Mouse (Mus musculus) WW6 (cell line): Measurements from ENCODE around the gene Rinl.

Experiments
- DNase-seq: peaks from one replicate; pipeline ENCODE4 v3.0.0-alpha.2; 2013; ENCODE audit warnings: low read depth, low spot score

The Rinl gene

DNA sequence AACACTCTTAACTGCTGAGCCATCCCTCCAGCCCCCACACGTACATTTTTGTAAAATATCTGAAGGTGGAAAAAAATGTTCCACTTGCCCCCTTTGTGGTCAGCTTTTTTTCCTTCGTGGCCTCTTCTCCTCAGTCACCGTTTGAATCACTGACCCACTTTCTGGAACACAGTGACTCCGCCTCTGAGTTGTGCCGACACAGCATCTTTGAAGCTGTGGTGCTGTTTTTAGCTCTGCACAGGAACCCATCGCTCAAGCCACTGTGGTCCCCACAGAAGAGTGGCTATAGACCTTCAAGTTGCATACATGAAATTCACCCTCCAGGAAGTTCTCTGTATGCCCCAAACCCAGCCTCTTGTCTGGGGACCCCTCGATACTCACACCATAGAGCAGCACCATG is 7.9 kb upstream of the Rinl start:
- DNase-seq, result no peak

DNA sequence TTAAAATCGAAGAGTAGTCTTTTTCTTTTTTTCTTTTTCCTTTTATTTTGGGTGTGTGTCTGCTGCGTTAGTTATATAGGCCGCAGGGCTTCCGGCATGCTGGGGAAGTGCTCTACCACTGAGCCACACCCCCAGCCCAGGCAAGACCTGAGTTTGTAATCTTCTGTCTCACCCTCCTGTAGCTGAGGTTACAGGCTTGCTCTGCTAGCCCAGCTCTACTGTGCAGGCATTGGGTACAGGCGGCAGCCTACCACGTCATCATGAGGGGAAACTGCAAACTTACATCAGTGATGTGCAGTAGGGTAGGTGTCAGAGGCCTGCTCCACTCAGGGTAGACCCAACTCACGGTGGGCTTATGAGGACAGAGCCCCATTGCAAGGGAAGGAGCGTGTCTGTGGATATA is 7.5 kb upstream of the Rinl start:
- no peak for DNase-seq

DNA sequence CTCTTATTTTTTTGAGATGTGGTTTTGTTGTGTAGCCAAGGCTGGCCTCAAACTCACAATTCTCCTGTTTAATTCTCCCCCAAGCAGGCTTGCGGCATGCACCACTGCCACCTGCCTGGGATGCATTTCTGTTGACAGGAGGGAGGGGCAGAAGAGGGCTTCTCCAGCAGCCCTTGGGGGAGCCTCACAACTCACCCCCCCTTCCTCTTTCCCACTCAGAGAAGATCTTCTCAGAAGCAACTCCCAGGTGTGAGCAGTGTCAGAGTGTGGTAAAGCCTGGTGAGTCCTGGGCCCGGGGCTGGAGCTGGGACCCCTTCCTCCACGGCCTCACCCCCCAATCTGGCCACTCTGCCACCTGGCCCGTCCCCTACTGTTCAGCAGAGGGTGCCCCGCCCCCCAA is 3.6 kb upstream of the Rinl start:
- DNase-seq, result no peak

DNA sequence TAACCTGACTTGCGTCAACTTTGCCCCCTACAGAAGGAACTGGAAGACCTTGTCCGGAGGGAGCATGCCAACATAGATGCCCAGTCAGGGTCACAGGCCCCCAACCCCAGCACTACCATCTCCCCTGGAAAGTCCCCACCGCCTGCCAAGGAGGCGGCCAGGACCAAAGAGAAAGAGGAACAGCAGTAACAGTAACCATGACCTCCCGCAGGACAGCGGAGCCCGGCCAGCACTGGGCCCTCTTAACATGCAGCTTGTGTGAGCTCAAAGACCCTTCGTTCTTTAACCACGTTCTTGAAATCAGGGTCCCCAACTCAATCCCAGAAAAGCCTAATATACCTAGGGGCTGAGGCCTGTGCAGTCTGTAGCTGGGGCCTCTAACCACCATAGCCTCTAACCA is 885 bp upstream of the Rinl start:
- no peak for DNase-seq

DNA sequence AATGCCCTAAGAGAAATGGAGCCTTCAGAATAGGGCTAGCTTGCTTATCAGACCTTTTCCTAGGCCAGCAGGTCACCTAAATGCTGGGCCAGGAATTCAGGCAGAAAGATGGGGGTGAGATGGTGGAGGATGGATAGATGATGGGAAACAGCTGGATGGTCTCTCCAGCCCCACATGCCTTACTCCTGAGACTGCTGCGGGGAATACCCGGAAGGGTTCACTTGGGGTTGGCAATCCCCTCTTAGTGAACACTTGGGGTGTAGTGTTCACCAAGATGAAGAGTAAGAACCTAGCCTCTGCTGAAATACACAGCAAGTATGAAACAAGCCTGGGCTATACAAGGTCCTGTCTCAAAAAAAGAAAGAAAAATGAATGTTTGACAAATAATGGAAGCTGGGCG is 466 bp downstream of the Rinl start:
- no peak for DNase-seq

DNA sequence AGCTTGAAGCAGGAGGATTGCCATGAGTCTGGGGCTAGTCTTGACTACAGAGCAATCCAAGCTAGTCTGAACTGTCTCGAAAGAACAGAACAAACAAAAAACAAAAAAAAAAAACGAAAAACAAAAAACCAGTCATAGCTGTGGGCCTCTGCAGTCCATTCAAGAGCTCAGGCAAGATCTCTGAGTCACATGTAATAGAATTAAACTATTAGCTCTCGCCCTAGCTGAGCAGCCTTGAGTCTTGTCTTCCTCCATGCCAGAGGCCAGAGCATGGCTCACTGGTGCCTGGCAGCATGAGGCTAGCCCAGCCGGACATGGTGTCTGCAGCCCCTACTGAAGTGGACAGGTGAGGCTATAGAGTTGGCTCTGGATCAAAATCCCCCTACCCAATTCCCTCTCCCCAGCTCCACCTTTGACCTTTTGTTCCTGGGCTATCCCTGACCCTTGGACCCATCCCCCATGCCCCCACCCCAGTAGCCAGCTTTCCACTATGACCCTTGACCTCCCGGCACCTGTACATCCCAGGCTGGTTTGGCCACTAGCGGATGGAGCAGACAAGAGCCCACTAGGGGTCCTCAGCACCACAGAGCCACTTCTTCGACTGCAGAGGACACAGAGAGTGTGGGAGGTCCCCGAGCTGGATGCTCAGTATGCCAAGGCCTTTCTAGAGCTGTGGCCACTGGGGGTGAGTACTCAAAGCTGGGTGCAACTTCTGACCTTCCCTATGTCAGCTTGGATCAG is 1.5 kb downstream of the Rinl start:
- DNase-seq, result no peak

DNA sequence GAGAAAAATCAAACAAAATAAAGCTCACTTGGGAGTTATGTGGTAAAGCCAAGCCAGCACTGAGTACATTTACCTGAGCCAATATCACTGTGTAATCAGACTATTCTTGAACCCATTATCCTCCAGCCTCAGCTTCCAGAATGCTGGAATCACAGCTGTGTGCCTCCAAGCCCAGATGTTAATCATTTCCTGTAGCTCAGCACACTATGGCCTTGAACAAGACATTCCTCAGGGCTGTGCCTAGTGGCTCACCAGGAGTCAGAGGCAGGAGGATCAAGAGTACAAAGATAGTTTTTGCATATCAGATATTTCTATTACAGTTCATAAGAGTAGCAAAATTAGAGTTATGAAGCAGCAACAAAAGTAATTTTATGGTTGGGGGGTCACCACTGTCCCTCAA is 2.9 kb downstream of the Rinl start:
- DNase-seq, result no peak

DNA sequence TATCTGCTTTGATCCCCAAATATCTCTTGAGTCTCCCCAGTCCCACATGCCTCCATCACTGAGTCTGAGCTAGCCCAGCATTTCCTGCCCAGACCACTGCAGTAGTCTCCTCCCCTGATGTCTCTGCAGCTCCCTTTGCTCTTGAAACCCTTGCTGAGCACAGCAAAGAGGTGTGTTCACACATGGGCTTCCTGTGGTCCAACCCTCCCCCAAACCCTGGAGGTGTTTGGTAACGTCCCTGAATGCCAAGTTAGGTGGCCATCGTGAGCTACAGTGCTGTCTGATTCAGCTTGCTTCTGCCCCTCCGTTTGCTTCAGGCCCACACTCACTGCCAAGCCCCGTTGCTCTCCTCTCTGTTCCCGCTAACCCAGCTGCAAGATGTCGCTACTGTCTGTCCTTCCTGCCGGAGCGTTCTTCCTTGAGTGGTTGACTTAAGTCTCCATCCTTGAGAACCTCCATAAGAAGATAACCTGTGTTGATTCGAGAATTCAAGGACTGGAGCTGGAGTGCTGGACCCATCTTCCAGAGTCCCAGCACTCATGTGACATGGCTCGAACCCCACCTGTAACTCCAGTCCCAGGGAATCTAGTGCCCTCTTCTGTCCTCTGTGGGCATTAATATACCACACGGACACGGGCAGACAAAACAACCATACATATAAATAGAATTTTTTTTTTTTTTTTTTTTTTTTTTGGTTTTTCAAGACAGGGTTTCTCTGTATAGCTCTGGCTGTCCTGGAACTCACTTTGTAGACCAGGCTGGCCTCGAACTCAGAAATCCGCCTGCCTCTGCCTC is 3.8 kb downstream of the Rinl start:
- DNase-seq, result no peak

DNA sequence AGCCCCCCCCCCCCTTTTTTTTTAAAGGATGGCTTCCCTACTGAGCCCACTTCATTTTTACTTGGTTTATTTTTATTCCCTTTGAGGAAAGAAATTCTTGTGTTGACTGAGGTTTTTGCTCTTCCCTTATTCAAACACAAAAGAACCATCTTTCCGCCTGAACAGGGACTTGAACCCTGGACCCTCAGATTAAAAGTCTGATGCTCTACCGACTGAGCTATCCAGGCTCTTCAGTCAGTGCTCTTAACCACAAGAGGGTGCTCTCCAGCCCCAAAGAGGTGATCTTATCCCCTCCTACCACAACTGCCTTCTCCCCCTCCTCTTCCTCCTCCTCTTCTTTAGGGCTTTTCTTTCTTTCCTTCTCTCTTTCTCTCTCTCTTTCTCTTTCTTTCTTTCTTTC is 5.1 kb downstream of the Rinl start:
- no peak for DNase-seq

DNA sequence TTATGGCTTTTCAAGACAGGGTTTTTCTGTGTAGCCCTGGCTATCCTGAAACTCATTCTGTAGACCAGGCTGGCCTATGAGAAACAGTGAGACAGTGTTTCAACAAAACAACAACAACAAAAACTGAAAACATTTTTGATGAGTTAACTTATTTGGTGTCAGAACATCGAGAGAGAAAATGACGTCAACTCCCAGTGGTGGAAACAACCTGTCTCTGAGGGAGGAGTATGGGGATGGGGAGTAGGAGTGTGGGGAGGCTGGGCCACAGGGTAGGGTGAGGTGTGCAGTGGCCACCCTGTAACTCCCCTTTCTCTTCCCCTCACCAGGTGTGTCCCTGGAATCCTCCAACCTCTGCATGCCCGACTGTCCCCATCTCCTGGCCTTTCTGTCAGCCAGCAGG is 5.7 kb downstream of the Rinl start:
- DNase-seq, result no peak

DNA sequence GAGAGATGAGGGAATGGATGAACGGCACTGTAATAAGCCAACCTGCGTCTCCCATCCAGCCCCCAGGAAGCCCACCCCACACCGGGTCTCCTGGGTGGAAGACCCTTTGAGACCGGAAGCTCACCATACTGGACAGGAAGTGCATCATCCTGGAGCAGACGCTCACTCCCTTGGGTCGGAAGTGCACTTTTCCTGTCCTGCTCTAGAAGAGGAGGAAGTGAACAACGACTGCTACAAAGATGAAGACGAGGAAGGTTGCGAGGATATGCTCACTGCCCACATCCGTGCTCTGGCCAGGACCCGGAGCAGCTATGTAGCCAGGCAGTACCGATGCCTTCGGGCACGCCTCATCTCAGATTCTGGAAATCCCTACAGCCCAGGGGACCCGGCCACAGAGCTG is 7.1 kb downstream of the Rinl start:
- DNase-seq, result no peak

DNA sequence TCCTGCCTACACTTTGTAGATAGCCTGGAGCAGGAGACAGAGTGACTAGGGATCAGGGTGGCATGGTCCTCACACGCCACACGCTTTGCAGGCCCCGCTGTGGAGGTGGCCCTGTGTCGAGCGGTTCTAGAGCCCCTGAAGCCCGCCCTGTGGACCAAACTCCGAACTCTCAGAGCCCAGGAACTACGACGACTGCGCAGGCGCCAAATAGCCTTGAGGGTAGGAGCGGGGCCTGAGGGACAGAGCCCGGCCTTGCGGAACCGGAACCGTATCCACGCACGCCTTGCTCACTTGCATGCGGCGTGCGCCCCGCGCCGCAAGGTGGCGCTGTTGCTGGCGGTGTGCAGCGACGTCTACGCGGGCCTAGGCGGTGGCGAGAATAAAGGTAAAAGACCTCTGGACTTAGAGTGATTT is 7.8 kb downstream of the Rinl start:
- DNase-seq, result peak; percentile 71

DNA sequence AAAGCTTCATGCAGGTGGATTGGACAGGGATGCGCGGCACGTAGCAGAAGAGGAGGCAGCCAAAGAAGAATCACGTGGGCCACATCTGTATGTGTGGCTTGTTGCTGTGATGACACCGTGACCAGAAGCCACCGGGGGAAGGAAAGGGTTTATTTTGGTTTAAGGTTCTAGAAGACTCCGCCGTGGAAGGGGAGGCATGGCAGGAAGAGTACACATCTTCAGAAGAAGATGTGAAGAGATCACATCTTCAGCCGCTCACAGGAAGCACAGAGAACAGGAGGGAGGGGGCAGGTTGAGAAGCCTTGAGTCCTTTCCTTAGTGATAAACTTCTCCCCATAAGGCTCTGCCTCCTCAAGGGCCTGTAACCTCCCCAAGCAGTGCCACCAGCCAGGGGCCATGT is 11.2 kb downstream of the Rinl start:
- no peak for DNase-seq

DNA sequence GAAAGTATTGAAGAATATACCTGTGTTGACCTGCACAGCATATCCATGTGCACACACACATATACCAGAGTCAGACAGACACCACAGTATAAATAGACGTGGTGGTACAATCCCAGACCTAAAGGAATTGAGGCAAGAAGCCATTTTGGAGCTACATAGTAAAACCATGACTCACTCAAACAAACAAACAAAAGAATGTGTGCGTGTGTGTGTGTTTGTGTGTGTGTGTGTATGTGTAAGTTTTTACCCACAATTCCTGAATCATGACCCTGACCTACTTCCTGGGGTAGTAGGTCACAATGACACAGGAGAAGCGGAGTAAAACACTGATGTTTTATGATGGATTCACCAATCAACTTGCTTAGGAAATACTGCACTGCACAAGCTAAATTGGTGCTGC is 12.7 kb downstream of the Rinl start:
- no peak for DNase-seq

DNA sequence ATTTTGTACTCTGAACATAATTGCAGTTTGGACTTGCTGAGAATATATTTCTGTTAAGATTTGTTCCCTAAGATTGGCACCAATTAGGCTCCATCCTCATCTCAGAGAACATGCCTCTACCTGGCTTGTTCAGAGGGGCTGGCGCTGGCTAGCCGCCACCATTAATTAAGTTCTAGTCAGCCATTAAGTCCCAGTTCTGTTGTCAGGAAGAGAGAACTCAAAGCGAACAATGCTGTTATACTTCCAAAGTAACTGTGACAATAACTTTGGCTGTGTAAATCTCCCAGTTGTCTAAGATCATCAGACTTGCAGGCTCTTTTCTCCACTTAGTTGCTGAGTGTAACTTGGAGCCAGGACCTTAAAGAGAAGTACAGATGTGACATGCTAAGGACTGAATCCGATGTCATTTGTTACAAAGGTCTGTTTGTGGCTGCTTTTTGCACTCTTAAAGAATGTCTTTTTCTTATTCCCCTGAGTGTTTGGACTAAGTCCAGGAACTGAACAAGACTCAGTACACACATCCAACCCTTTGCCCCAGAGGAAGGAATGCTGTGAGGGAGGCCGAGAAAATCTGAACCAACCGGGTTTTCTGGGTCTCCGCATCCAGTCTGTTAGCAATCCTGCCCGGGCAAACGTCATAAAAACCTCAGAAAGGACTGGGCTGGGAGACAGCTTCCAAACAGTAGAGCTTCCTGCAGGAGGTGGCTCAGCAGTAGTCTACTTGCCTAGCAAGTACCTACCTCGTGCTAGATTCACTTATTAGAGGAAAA is 13.3 kb downstream of the Rinl start:
- DNase-seq, result no peak

DNA sequence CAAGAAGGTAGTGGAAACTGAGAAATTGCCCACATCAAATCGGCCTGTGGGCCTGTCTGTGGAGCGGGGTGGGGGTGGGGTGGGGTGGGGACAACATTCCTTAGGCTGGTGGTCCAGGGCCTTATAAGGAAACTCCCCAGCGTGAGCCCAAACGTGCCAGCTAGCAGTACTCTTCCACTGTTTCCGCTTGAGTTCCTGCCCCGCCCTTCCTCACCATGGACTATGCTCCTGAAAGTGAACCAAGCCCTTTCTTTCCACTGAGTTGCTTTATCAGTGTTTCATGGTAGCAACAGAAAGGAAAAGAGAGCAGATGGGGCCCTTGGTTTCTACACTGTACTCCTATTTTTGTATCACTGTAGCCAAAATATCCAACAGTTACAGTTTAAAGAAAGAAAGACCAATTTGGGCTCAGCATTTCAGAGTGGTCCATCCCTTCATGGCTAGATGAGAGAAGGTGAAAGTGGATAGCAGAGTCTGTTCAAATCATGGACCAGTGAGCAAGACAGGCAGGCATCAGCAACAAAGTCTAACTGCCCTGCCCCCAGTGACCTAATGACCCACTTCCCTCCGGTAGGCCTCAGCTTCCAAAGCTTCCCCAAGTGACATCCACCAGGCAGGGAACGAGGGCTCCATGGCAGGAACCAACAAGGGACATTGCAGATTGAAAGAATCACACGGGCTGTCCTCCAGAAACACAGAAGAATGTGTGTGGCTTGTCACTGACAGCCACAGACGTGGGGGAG is 14.2 kb downstream of the Rinl start:
- DNase-seq, result no peak

DNA sequence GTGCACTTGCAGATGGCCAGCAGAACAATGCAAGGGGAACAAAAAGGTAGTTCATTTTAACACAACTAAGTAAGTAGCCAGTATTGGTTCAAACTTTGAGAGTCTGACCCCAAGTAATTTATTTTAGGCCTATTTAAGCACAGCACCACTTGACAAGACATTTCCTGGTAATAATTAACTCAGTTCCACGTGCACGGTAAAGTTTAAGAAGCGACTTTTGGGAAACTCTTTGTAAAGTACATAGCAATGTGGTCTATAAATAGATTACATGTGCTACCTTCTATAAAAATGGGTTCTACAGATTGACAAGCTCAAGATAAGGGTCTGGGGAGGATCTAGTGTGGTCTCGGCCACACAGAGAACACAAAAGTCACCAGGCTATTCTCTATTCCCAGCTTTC is 15.0 kb downstream of the Rinl start:
- no peak for DNase-seq

DNA sequence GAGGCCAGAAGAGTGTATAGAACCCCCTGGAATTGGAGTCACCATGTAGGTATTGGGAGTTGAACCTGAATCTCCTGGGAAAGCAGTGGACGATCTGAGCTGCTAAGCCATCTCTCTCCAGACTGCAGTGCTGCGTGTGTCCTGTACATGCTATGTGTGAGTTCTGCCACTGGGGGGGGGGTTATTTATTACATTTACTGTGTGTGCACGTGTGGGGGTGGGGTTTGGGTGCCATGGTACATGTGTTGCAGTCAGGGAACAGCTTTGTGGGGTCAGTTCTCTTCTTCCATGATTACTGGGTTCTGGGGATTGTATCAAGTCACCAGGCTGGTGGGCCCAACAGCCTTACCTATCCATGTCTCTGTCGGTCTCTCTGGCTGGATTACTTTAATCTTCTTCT is 18.1 kb downstream of the Rinl start:
- no peak for DNase-seq

DNA sequence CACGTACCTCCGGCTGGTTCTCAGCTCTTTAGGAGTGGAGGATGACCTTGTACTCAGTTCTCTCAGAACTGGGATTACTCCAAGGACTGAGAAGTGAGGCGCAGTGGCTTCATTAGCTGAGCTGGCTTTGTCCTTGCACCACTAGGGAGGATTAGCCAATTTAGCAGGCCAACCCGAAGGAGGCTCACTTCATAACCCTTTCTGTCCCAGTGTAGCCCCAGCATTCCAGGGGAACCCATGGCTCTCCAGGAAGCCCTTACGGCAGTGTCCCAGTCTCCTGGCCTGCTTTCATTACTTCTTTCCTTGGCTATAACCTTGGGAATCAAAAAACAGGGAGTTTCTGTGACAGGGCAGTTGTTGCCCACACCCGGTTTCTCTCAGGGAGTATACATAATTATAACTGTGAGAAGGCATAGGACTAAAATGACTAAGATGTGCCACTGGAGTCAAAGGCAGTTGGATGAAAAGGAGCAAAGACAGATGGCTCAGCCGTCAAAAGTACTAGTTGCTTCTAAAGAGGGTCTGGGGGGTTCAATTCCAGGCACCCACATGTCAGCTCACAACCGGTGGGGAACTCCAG is 19.0 kb downstream of the Rinl start:
- DNase-seq, result no peak

DNA sequence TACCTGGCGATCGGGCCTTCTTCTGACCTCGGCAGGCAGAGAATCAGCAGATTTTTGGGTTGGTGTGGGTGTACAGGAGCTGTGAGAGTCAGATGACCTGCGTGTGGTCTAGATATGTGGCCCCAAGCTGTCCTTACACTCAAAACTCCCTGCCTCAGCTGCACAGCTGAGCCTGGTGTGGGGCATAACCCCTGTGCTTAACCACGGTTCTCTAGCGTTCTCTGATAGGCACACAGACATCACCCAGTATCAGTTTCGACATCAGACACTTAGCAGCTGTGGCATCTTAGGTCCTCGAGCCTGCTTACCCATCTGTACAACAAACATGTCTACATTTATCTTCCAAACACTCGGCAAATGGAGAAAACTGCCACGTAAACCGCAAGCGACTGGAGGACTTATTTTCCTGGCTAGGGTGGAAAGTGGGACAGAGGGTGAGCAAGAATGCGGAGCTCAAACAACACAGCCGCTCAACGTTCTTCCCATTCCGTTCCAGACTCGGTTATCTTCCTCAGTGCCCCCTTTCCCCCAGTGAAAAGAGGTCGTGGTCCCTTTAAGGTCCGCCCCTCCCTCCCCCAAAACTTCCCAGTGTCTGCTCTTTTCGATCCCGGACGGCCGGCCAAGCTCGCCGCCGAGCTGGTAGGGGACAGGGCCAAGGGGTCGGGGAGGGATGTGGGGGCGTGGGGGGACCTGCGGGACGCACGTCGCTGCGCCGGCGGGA is 19.6 kb downstream of the Rinl start, which contains the start of gene Hnrnpl:
Hnrnpl (plus strand) TSS at position 321 of the 721 bp plus-strand sequence.
- no peak for DNase-seq

DNA sequence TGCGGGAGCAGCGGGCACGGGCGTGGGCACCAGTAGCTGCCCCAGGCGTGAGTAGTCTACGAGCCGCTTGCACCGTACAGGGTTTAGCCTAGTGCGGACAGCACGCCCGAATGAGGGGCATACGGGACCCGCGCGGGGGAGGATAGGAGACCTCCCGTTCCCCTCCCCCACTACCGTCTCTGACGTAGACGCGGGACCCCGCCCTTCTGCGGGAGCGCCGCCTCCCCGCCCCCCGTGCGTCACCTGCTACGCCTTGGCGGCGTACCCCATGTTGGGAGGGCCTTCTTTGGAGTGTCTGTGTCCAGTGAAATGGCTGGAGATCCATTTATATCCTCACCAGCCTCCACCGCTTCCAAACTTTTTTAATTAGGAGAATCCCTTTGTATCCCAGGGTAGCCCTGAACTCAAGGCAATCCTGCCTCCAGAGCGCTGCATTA is 20.2 kb downstream of the Rinl start:
- no peak for DNase-seq
